Mouse (Mus musculus): ENCODE data around the gene Lpp. TPM values are rescaled to one million over a fixed set of nuclear protein-coding genes. Genes with fewer than 3 reads are reported as not detected.

The Lpp gene
- total and polyA plus RNA-seq, 3 experiments: 0.16 TPM; not detected in 2

GRCm38 (mm10) chr16:24733321-24733720 lies 340.0 kb downstream of the Lpp start:
- H3K9me3 ChIP-seq (replicated peaks): peaks cover 6% of the 10 kb centered on the region
- TF ChIP-seq TAL1 (conservative IDR thresholded peaks at IDR 0.05; ENCODE audit: low read depth, low read length) (no peak), CTCF (IDR thresholded peaks at IDR 0.05; ENCODE audit: low read depth, low read length) (no peak), GATA1 (IDR thresholded peaks at IDR 0.05; ENCODE audit: borderline replicate concordance, low read length) (no peak), GATA2 (IDR thresholded peaks at IDR 0.05; ENCODE audit: borderline replicate concordance, low read depth, low read length) (no peak), POLR2AphosphoS5 (IDR thresholded peaks at IDR 0.05; ENCODE audit: insufficient replicate concordance, low read depth, low read length) (no peak)
- H3K4me1 ChIP-seq (ENCODE audit: insufficient read depth, low read depth, low read length): no peaks in the 10 kb centered on the region
- H3K27me3 ChIP-seq (ENCODE audit: insufficient read depth, low read length): no peaks in the 10 kb centered on the region
- H3K4me3 ChIP-seq (ENCODE audit: low read depth, low read length): no peak overlapping the region
- no peak for DNase-seq (ENCODE audit: low spot score)
- no peaks in the 10 kb centered on the region for H3K36me3 ChIP-seq (replicated peaks)
- no peak for ATAC-seq (ENCODE audit: extremely low read depth, insufficient number of reproducible peaks, low FRiP score, poor library complexity, severe bottlenecking)

GRCm38 (mm10) chr16:24735754-24736153 lies 342.4 kb downstream of the Lpp start:
- H3K36me3 ChIP-seq (replicated peaks): no peaks in the 10 kb centered on the region
- no peaks in the 10 kb centered on the region for H3K27me3 ChIP-seq (ENCODE audit: insufficient read depth, low read length)
- peaks cover 4% of the 10 kb centered on the region for H3K9me3 ChIP-seq (replicated peaks)
- ATAC-seq (ENCODE audit: extremely low read depth, insufficient number of reproducible peaks, low FRiP score, poor library complexity, severe bottlenecking) (no peak), DNase-seq (ENCODE audit: low spot score) (no peak)
- TF ChIP-seq GATA1 (IDR thresholded peaks at IDR 0.05; ENCODE audit: borderline replicate concordance, low read length) (no peak), GATA2 (IDR thresholded peaks at IDR 0.05; ENCODE audit: borderline replicate concordance, low read depth, low read length) (no peak), POLR2AphosphoS5 (IDR thresholded peaks at IDR 0.05; ENCODE audit: insufficient replicate concordance, low read depth, low read length) (no peak), CTCF (IDR thresholded peaks at IDR 0.05; ENCODE audit: low read depth, low read length) (no peak), TAL1 (conservative IDR thresholded peaks at IDR 0.05; ENCODE audit: low read depth, low read length) (no peak)
- no peaks in the 10 kb centered on the region for H3K4me1 ChIP-seq (ENCODE audit: insufficient read depth, low read depth, low read length)
- H3K4me3 ChIP-seq (ENCODE audit: low read depth, low read length): no peak overlapping the region

- Histone ChIP-seq H3K9me3 (replicated peaks) (peaks cover 2% of the 10 kb centered on the region), H3K36me3 (replicated peaks) (no peaks in the 10 kb centered on the region), H3K4me1 (ENCODE audit: insufficient read depth, low read depth, low read length) (no peaks in the 10 kb centered on the region), H3K27me3 (ENCODE audit: insufficient read depth, low read length) (no peaks in the 10 kb centered on the region), H3K4me3 (ENCODE audit: low read depth, low read length) (no peak overlapping the region)
- no peak for TF ChIP-seq POLR2AphosphoS5 (IDR thresholded peaks at IDR 0.05; ENCODE audit: insufficient replicate concordance, low read depth, low read length)
- TF ChIP-seq TAL1 (conservative IDR thresholded peaks at IDR 0.05; ENCODE audit: low read depth, low read length): no peak
- TF ChIP-seq CTCF (IDR thresholded peaks at IDR 0.05; ENCODE audit: low read depth, low read length): no peak
- no peak for TF ChIP-seq GATA2 (IDR thresholded peaks at IDR 0.05; ENCODE audit: borderline replicate concordance, low read depth, low read length)
- no peak for TF ChIP-seq GATA1 (IDR thresholded peaks at IDR 0.05; ENCODE audit: borderline replicate concordance, low read length)
- DNase-seq (ENCODE audit: low spot score): no peak
- no peak for ATAC-seq (ENCODE audit: extremely low read depth, insufficient number of reproducible peaks, low FRiP score, poor library complexity, severe bottlenecking)
These were observed 344.2 kb downstream of the Lpp start for GRCm38 (mm10) chr16:24737362-24738057.

- Histone ChIP-seq H3K27me3 (ENCODE audit: insufficient read depth, low read length) (no peaks in the 10 kb centered on the region), H3K4me3 (ENCODE audit: low read depth, low read length) (no peak overlapping the region), H3K36me3 (replicated peaks) (no peaks in the 10 kb centered on the region), H3K4me1 (ENCODE audit: insufficient read depth, low read depth, low read length) (no peaks in the 10 kb centered on the region), H3K9me3 (replicated peaks) (peaks cover 2% of the 10 kb centered on the region)
- no peak for TF ChIP-seq TAL1 (conservative IDR thresholded peaks at IDR 0.05; ENCODE audit: low read depth, low read length)
- no peak for TF ChIP-seq CTCF (IDR thresholded peaks at IDR 0.05; ENCODE audit: low read depth, low read length)
- no peak for TF ChIP-seq POLR2AphosphoS5 (IDR thresholded peaks at IDR 0.05; ENCODE audit: insufficient replicate concordance, low read depth, low read length)
- no peak for TF ChIP-seq GATA1 (IDR thresholded peaks at IDR 0.05; ENCODE audit: borderline replicate concordance, low read length)
- no peak for TF ChIP-seq GATA2 (IDR thresholded peaks at IDR 0.05; ENCODE audit: borderline replicate concordance, low read depth, low read length)
- DNase-seq (ENCODE audit: low spot score) (no peak), ATAC-seq (ENCODE audit: extremely low read depth, insufficient number of reproducible peaks, low FRiP score, poor library complexity, severe bottlenecking) (no peak)
These were observed 347.4 kb downstream of the Lpp start for GRCm38 (mm10) chr16:24740714-24741113.

- DNase-seq (ENCODE audit: low spot score) (no peak), ATAC-seq (ENCODE audit: extremely low read depth, insufficient number of reproducible peaks, low FRiP score, poor library complexity, severe bottlenecking) (no peak)
- Histone ChIP-seq H3K9me3 (replicated peaks) (no peaks in the 10 kb centered on the region), H3K4me1 (ENCODE audit: insufficient read depth, low read depth, low read length) (no peaks in the 10 kb centered on the region), H3K4me3 (ENCODE audit: low read depth, low read length) (no peak overlapping the region), H3K36me3 (replicated peaks) (no peaks in the 10 kb centered on the region), H3K27me3 (ENCODE audit: insufficient read depth, low read length) (no peaks in the 10 kb centered on the region)
- TF ChIP-seq POLR2AphosphoS5 (IDR thresholded peaks at IDR 0.05; ENCODE audit: insufficient replicate concordance, low read depth, low read length): no peak
- no peak for TF ChIP-seq TAL1 (conservative IDR thresholded peaks at IDR 0.05; ENCODE audit: low read depth, low read length)
- no peak for TF ChIP-seq GATA1 (IDR thresholded peaks at IDR 0.05; ENCODE audit: borderline replicate concordance, low read length)
- no peak for TF ChIP-seq GATA2 (IDR thresholded peaks at IDR 0.05; ENCODE audit: borderline replicate concordance, low read depth, low read length)
These were observed 356.5 kb downstream of the Lpp start for GRCm38 (mm10) chr16:24749816-24750215.

GRCm38 (mm10) chr16:24756141-24756540 lies 362.8 kb downstream of the Lpp start:
- no peak for ATAC-seq (ENCODE audit: extremely low read depth, insufficient number of reproducible peaks, low FRiP score, poor library complexity, severe bottlenecking)
- TF ChIP-seq TAL1 (conservative IDR thresholded peaks at IDR 0.05; ENCODE audit: low read depth, low read length): no peak
- no peak for TF ChIP-seq GATA1 (IDR thresholded peaks at IDR 0.05; ENCODE audit: borderline replicate concordance, low read length)
- TF ChIP-seq CTCF (IDR thresholded peaks at IDR 0.05; ENCODE audit: low read depth, low read length): no peak
- no peak for TF ChIP-seq POLR2AphosphoS5 (IDR thresholded peaks at IDR 0.05; ENCODE audit: insufficient replicate concordance, low read depth, low read length)
- TF ChIP-seq GATA2 (IDR thresholded peaks at IDR 0.05; ENCODE audit: borderline replicate concordance, low read depth, low read length): no peak
- Histone ChIP-seq H3K27me3 (ENCODE audit: insufficient read depth, low read length) (no peaks in the 10 kb centered on the region), H3K9me3 (replicated peaks) (no peaks in the 10 kb centered on the region), H3K36me3 (replicated peaks) (no peaks in the 10 kb centered on the region), H3K4me1 (ENCODE audit: insufficient read depth, low read depth, low read length) (no peaks in the 10 kb centered on the region), H3K4me3 (ENCODE audit: low read depth, low read length) (no peak overlapping the region)
- no peak for DNase-seq (ENCODE audit: low spot score)
